Mouse (Mus musculus): ENCODE results near the gene Cul4b.

- TF ChIP-seq CTCF (IDR thresholded peaks at IDR 0.05; ENCODE audit: borderline replicate concordance, insufficient read depth, low read depth, low read length) (no peak), POLR2A (IDR thresholded peaks at IDR 0.05; ENCODE audit: borderline replicate concordance, insufficient read depth, low read length) (no peak)
These were observed 25.0 kb upstream of the Cul4b start for GRCm38 (mm10) chrX:38600995-38601369.

Data from cerebellum, adult 2 months (tissue).